Mouse (Mus musculus): ENCODE measurements around the gene Tnfrsf1b. TPM values are rescaled to one million over a fixed set of nuclear protein-coding genes. Genes with fewer than 3 reads are reported as not detected.
A peak's percentile ranks its signal among the peaks of the same experiment; 100 is the strongest.
"Not testable (repeated sequence)": the region's sequence is repeated elsewhere in the genome, so short reads cannot be mapped to it uniquely, and the experiment has no call there.

Gene Tnfrsf1b
- polyA plus RNA-seq, 1 experiment from 2014 or later, result 3.7 TPM

DNA sequence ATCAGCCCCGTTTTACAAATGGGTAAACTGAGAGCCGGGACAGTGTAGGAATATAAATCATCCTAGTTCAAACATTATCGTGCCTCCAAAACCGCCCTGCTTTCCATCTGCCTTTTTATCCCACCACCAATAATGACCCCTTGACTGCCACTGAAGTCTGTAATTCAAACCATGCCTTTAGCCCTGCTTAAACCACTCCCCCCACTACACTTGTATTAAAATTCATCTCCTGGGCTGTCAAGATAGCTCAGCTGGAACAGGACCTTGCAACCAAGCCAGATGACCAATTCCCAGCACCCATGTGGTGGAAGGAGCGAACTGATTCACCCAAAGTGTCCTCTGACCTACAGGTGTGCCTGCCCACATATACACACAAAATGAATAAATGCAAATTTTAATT, 51.5 kb downstream of the Tnfrsf1b start:
- Histone ChIP-seq H3K4me1 (ENCODE audit: insufficient read depth, low read length) (peaks cover 19% of the 10 kb centered on the region), H3K4me2 (replicated peaks; ENCODE audit: low read depth, low read length) (0 out of 2 replicates have a peak overlapping the region, but pooled peaks have one; percentile 19), H3K27me3 (ENCODE audit: insufficient read depth, low read length) (no peaks in the 10 kb centered on the region), H3K36me3 (ENCODE audit: insufficient read depth, low read length) (peaks cover 1% of the 10 kb centered on the region; the same call in 1 of the 2 replicates), H3K9ac (replicated peaks; ENCODE audit: low read length) (no peak overlapping the region), H3K4me3 (ENCODE audit: low read length) (peak overlapping the region; percentile 83; the same call in 1 of the 2 replicates), H3K27ac (ENCODE audit: low read length) (no peak overlapping the region), H3K9me3 (ENCODE audit: low read length) (no peaks in the 10 kb centered on the region)
- ATAC-seq (ENCODE audit: low FRiP score, low TSS enrichment), result peak; percentile 46
- WGBS, result 20% methylated on average over 5 of the region's 5 CpGs

DNA sequence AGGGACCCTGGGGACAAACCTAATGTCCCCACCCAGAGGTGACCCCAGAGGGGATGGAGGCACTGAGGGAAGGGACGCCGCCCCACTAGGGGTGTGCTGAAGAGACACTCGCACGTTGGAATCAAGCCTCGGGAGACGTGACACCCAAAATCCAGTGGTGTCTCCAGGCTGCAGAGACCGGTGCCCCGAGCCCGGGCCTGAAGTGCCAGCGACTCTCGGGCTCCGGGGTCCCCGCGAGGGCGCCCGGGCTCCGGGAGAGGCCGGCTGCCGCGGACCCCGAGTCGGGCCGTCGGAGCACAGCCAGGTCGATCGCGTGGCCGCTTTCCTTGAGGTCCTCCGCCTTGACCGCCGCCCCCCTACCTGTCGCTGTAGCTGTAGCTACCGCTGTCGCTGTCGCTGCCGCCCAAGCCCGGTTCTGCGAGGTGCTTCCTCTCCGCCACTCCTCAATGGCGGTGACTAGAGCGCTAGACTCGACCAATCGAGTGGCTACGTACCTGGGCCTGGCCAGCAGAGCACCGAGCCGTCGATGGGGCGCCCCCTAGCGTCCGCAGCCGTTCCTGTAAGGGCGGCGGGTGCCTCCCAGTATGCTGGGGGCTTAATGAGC, 52.0 kb downstream of the Tnfrsf1b start, which contains the start of gene Vps13d:
Gene Vps13d (minus strand): TSS at position 447 of the 604 bp plus-strand sequence.
- peak within 1 kb of the TSS; percentile 88 for H3K9ac ChIP-seq (replicated peaks; ENCODE audit: low read length)
- H3K4me2 ChIP-seq (replicated peaks; ENCODE audit: low read depth, low read length), result peak within 1 kb of the TSS; percentile 93
- H3K27me3 ChIP-seq (ENCODE audit: insufficient read depth, low read length), result no peaks in the 10 kb centered on the region
- H3K27ac ChIP-seq (ENCODE audit: low read length), result peak within 1 kb of the TSS; percentile 74
- peak within 1 kb of the TSS; percentile 83 for H3K4me3 ChIP-seq (ENCODE audit: low read length)
- peaks cover 15% of the 10 kb centered on the region for H3K4me1 ChIP-seq (ENCODE audit: insufficient read depth, low read length)
- H3K36me3 ChIP-seq (ENCODE audit: insufficient read depth, low read length), result peaks cover 3% of the 10 kb centered on the region; the same call in 1 of the 2 replicates
- under 1% methylated on average over 53 of the region's 53 CpGs for WGBS
- peak; percentile 96 for ATAC-seq (ENCODE audit: low FRiP score, low TSS enrichment)
- H3K9me3 ChIP-seq (ENCODE audit: low read length), result no peaks in the 10 kb centered on the region

DNA sequence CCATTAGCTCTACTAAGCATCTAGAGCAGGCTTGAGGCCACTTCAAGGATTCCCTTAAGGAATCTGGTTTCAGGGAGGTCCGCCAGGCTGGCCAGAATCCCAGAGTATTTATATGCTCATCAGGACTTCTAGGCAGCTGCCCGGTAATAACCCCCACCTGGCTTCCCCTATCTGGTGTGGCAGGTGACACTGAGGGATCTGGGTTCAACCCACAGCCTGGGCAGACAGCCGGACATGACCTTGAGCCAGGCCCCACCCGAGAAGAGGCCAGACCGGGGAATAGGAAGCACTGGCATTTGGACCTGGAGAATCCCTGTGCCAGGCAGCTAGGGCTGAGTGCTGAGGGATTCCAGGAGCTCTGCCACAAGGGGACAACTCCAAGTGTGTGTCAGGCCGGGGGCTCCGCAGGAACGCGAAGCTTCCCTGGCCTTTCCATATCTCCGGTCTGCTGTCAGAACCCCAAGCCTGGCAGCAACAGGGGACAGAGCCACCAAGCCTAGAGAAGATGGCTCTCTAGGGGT, 52.6 kb downstream of the Tnfrsf1b start:
- Histone ChIP-seq H3K4me2 (replicated peaks; ENCODE audit: low read depth, low read length) (peak overlapping the region; percentile 93), H3K9me3 (ENCODE audit: low read length) (no peaks in the 10 kb centered on the region), H3K4me1 (ENCODE audit: insufficient read depth, low read length) (peaks cover 15% of the 10 kb centered on the region), H3K9ac (replicated peaks; ENCODE audit: low read length) (peak overlapping the region; percentile 88), H3K27ac (ENCODE audit: low read length) (peak overlapping the region; percentile 74; the same call in 1 of the 2 replicates), H3K27me3 (ENCODE audit: insufficient read depth, low read length) (no peaks in the 10 kb centered on the region), H3K4me3 (ENCODE audit: low read length) (peak overlapping the region; percentile 83), H3K36me3 (ENCODE audit: insufficient read depth, low read length) (peaks cover 3% of the 10 kb centered on the region; the same call in 1 of the 2 replicates)
- ATAC-seq (ENCODE audit: low FRiP score, low TSS enrichment), result peak; percentile 56
- under 1% methylated on average over 10 of the region's 10 CpGs for WGBS

DNA sequence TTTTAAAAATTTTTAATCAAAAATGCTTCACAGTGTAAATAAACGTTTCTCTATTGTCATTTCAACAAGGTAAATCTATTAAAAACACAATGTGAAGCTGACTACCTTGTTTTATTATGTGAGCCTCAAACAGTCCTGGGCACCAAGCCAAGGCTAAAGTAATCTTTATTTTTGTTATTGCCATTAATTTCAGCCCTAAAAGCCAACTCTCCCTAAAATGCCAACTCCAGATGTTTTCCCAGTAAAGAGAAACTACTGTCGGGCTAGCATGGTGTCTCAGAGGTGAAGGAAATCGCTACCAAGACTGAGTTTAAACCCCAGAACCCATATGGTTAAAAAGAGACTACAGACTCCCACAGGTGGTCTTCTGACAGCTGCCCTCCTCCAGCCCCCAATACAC, 53.3 kb downstream of the Tnfrsf1b start:
- Histone ChIP-seq H3K4me3 (ENCODE audit: low read length) (peak overlapping the region; percentile 83), H3K27me3 (ENCODE audit: insufficient read depth, low read length) (no peaks in the 10 kb centered on the region), H3K4me2 (replicated peaks; ENCODE audit: low read depth, low read length) (peak overlapping the region; percentile 93), H3K27ac (ENCODE audit: low read length) (no peak overlapping the region), H3K9me3 (ENCODE audit: low read length) (no peaks in the 10 kb centered on the region), H3K4me1 (ENCODE audit: insufficient read depth, low read length) (peaks cover 15% of the 10 kb centered on the region), H3K9ac (replicated peaks; ENCODE audit: low read length) (peak overlapping the region; percentile 88; the same call in 1 of the 2 replicates), H3K36me3 (ENCODE audit: insufficient read depth, low read length) (peaks cover 9% of the 10 kb centered on the region)
- ATAC-seq (ENCODE audit: low FRiP score, low TSS enrichment), result no peak
- WGBS, result 26% methylated on average over 3 of the region's 3 CpGs

DNA sequence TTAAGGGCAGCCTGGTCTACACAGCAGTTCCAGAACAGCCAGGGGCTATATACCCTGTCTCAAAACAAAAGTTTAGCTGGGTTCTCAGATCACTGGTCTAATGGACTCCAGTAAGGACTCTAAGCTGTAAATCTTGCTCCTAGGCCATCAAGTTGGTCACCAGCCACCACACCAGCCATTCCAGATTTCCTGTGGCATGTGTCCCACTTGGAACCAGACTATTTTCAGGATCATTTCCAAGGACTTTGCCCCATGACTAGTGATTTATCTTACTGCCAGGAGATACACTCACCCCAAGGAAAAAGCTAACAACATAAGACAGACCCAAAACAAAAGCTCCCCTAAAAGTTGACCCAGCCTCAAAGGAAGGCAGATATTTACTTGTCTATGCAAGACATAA, 54.0 kb downstream of the Tnfrsf1b start:
- Histone ChIP-seq H3K27me3 (ENCODE audit: insufficient read depth, low read length) (no peaks in the 10 kb centered on the region), H3K9ac (replicated peaks; ENCODE audit: low read length) (no peak overlapping the region), H3K27ac (ENCODE audit: low read length) (no peak overlapping the region), H3K9me3 (ENCODE audit: low read length) (no peaks in the 10 kb centered on the region), H3K4me2 (replicated peaks; ENCODE audit: low read depth, low read length) (no peak overlapping the region), H3K4me1 (ENCODE audit: insufficient read depth, low read length) (peaks cover 15% of the 10 kb centered on the region), H3K4me3 (ENCODE audit: low read length) (no peak overlapping the region), H3K36me3 (ENCODE audit: insufficient read depth, low read length) (peaks cover 9% of the 10 kb centered on the region)
- ATAC-seq (ENCODE audit: low FRiP score, low TSS enrichment), result no peak

DNA sequence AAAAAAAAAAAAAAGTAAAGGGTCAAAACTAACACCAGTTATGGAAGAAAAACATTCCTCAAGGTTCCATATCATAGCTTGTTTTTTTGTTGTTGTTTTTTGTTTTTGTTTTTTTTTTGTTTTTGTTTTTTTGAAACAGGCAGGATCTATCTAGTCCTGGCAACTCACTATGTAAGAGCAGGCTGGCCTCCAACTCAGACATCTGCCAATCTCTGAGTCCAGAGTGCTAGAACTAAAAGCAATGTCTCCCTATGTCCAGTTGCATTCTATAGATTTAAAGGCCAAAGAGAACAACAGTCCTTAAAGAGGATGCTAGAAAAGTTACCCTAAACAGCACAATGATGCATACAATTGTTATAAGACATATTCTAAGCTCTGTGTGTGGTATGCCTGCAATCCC, 58.1 kb downstream of the Tnfrsf1b start:
- ATAC-seq (ENCODE audit: low FRiP score, low TSS enrichment), result no peak
- Histone ChIP-seq H3K9me3 (ENCODE audit: low read length) (no peaks in the 10 kb centered on the region), H3K4me2 (replicated peaks; ENCODE audit: low read depth, low read length) (no peak overlapping the region)

DNA sequence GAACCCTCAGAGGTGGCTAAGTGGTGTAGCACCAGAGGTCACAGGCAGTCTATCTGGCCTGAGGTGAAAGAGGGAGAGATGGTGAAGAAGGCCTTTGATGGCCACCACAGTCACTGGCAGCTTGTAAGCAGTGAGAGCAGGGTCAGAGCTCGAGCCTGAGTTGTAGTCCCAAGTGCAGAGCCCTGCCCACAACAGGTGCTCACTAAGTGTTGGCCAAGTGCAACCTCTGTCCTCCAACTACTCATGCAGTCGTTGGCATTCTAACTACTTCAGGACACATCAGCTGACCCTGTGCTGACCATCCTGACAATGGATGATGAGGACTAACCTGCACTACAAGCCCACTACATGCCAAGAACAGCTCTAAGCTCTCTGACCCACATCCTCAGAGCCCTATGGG, 59.1 kb downstream of the Tnfrsf1b start:
- no peak overlapping the region for H3K4me2 ChIP-seq (replicated peaks; ENCODE audit: low read depth, low read length)
- no peak overlapping the region for H3K27ac ChIP-seq (ENCODE audit: low read length)
- peaks cover 37% of the 10 kb centered on the region for H3K36me3 ChIP-seq (ENCODE audit: insufficient read depth, low read length)

More for the DNA sequence above, 58.1 kb downstream of the Tnfrsf1b start:
- H3K36me3 ChIP-seq (ENCODE audit: insufficient read depth, low read length), result peaks cover 35% of the 10 kb centered on the region
- no peak overlapping the region for H3K4me3 ChIP-seq (ENCODE audit: low read length)
- no peaks in the 10 kb centered on the region for H3K27me3 ChIP-seq (ENCODE audit: insufficient read depth, low read length)
- peaks cover 11% of the 10 kb centered on the region for H3K4me1 ChIP-seq (ENCODE audit: insufficient read depth, low read length)
- no peak overlapping the region for H3K9ac ChIP-seq (replicated peaks; ENCODE audit: low read length)
- no peak overlapping the region for H3K27ac ChIP-seq (ENCODE audit: low read length)

DNA sequence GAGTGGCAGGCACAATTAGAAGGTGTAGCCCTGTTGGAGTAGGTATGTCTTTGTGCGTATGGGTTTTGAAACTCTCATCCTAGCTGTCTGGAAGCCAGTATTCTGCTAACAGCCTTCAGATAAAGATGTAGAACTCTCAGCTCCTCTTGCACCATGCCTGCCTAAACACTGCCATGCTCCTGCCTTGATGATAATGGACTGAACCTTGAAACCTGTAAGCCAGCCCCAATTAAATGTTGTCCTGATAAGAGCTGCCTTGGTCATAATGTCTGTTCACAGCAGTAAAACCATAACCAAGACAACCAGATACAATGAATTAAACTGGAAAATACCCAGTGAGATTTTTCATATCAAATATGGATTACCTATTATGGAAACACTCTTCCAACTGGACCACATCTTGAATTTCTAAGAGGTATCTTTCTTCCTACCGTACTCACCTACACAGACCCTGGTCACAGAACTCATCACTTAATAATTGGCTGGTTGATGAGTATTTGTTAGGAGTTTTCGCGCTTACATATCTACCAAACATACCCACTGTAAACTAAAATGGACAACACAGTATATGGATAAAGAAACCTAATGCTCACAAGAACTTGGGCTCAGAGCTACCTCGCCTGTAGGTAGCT, 67.6 kb downstream of the Tnfrsf1b start:
- WGBS, result 96% methylated on average over 5 of the region's 5 CpGs
- no peak overlapping the region for H3K4me2 ChIP-seq (replicated peaks; ENCODE audit: low read depth, low read length)
- peaks cover 44% of the 10 kb centered on the region for H3K36me3 ChIP-seq (ENCODE audit: insufficient read depth, low read length)
- H3K9ac ChIP-seq (replicated peaks; ENCODE audit: low read length), result no peak overlapping the region
- H3K27ac ChIP-seq (ENCODE audit: low read length), result no peak overlapping the region
- no peaks in the 10 kb centered on the region for H3K9me3 ChIP-seq (ENCODE audit: low read length)
- no peak overlapping the region for H3K4me3 ChIP-seq (ENCODE audit: low read length)
- H3K4me1 ChIP-seq (ENCODE audit: insufficient read depth, low read length), result no peaks in the 10 kb centered on the region
- no peaks in the 10 kb centered on the region for H3K27me3 ChIP-seq (ENCODE audit: insufficient read depth, low read length)
- no peak for ATAC-seq (ENCODE audit: low FRiP score, low TSS enrichment)

More for the DNA sequence above, 59.1 kb downstream of the Tnfrsf1b start:
- H3K9ac ChIP-seq (replicated peaks; ENCODE audit: low read length), result no peak overlapping the region
- peaks cover 2% of the 10 kb centered on the region for H3K4me1 ChIP-seq (ENCODE audit: insufficient read depth, low read length)
- ATAC-seq (ENCODE audit: low FRiP score, low TSS enrichment), result no peak; the same call in 1 of the 2 replicates
- H3K9me3 ChIP-seq (ENCODE audit: low read length), result no peaks in the 10 kb centered on the region
- H3K27me3 ChIP-seq (ENCODE audit: insufficient read depth, low read length), result no peaks in the 10 kb centered on the region
- no peak overlapping the region for H3K4me3 ChIP-seq (ENCODE audit: low read length)
- WGBS, result 78% methylated on average over 2 of the region's 2 CpGs

DNA sequence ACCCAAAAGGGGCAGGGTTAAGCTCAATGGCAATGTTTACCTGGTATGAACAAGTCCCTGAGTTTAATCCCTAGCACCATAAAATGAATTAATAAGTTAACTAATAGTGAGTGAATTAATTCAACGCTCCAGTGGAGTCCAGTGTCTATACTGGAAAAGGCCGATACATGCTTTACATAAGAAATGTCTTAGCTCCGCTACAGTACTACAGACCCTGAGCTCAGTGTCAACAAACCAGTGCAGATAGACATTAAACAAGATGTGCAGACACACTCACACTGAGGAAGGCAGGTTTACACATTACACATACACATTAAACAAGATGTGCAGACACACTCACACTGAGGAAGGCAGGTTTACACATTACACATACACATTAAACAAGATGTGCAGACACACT, 81.1 kb downstream of the Tnfrsf1b start:
- not testable (repeated sequence) for H3K9ac ChIP-seq (replicated peaks; ENCODE audit: low read length); H3K27ac ChIP-seq (ENCODE audit: low read length); H3K27me3 ChIP-seq (ENCODE audit: insufficient read depth, low read length); H3K4me3 ChIP-seq (ENCODE audit: low read length); H3K4me2 ChIP-seq (replicated peaks; ENCODE audit: low read depth, low read length); H3K4me1 ChIP-seq (ENCODE audit: insufficient read depth, low read length); H3K9me3 ChIP-seq (ENCODE audit: low read length)
- WGBS, result 69% methylated on average over 3 of the region's 3 CpGs
- ATAC-seq (ENCODE audit: low FRiP score, low TSS enrichment), result peak; percentile 83
- peaks cover 68% of the 10 kb centered on the region for H3K36me3 ChIP-seq (ENCODE audit: insufficient read depth, low read length)

DNA sequence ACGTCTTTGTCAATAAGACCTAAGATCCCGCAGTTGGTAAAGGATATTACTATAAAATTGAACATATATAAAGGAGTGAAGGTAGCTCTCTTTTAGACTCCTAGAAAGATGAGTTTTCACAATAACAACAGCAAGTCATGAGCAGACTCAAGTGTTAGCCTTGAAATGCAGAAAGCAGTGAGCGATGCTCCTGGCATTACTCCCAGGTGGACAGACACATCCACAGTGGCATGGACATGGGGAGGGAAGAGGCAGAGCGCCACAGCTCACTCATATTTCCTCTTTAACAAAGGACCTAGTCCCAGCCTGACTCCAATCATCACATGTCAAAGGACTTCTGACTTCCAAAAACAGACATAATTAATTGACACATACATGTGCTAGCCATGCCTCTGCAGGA, 82.6 kb downstream of the Tnfrsf1b start:
- peaks cover 63% of the 10 kb centered on the region for H3K36me3 ChIP-seq (ENCODE audit: insufficient read depth, low read length)
- H3K27ac ChIP-seq (ENCODE audit: low read length), result no peak overlapping the region
- H3K27me3 ChIP-seq (ENCODE audit: insufficient read depth, low read length), result no peaks in the 10 kb centered on the region
- H3K9me3 ChIP-seq (ENCODE audit: low read length), result no peaks in the 10 kb centered on the region
- no peak overlapping the region for H3K4me3 ChIP-seq (ENCODE audit: low read length)
- H3K4me2 ChIP-seq (replicated peaks; ENCODE audit: low read depth, low read length), result no peak overlapping the region
- H3K4me1 ChIP-seq (ENCODE audit: insufficient read depth, low read length), result no peaks in the 10 kb centered on the region
- 97% methylated on average over 4 of the region's 4 CpGs for WGBS
- ATAC-seq (ENCODE audit: low FRiP score, low TSS enrichment), result no peak
- no peak overlapping the region for H3K9ac ChIP-seq (replicated peaks; ENCODE audit: low read length)
